Mouse (Mus musculus) brain, embryonic 14.5 days (tissue): ENCODE data around the gene Nkpd1.

Source experiments
- CTCF ChIP-seq: fragments of 200-500 bp; IDR thresholded peaks from 2 replicates; pipeline ENCODE4 v1.5.1; 2012; ENCODE audit warnings: inconsistent platforms, mild to moderate bottlenecking, moderate library complexity, borderline replicate concordance; ENCODE audit not compliant: insufficient read depth, insufficient read length; ENCODE audit errors: extremely low read depth
- POLR2A ChIP-seq: fragments of 200-500 bp; IDR thresholded peaks from 2 replicates; pipeline ENCODE4 v1.6.1; 2012; ENCODE audit warnings: mild to moderate bottlenecking, inconsistent platforms, borderline replicate concordance; ENCODE audit not compliant: poor library complexity, insufficient read depth, insufficient read length, severe bottlenecking; ENCODE audit errors: extremely low read depth

GRCm38 (mm10) chr7:19477624-19478384, 39.8 kb upstream of the Nkpd1 start:
- no peak for TF ChIP-seq CTCF
- no peak for TF ChIP-seq POLR2A
